Mouse (Mus musculus) heart, embryonic 15.5 days (tissue): ENCODE results near the gene Dffa. TPM values are rescaled to one million over a fixed set of nuclear protein-coding genes. Genes with fewer than 3 reads are reported as not detected.
A peak's percentile ranks its signal among the peaks of the same experiment; 100 is the strongest.

Experiments used
- ATAC-seq: fragments of 200-750 bp; cut with Nextera tagmentation; replicated peaks from 2 replicates; pipeline ENCODE4 v1.8.0; 2017; ENCODE audit warnings: low read depth, moderate TSS enrichment; ENCODE audit not compliant: insufficient number of reproducible peaks, insufficient read depth, low FRiP score
- H3K27ac ChIP-seq: fragments of 300-500 bp; sonication (generic); 2 replicates; pipeline ENCODE4 v1.5.1; 2015; ENCODE audit warnings: mild to moderate bottlenecking, inconsistent platforms
- H3K27me3 ChIP-seq: fragments of 300-500 bp; sonication (generic); 2 replicates; pipeline ENCODE4 v1.6.1; 2015; ENCODE audit warnings: inconsistent platforms
- H3K36me3 ChIP-seq: fragments of 300-500 bp; sonication (generic); 2 replicates; pipeline ENCODE4 v1.6.1; 2015; ENCODE audit warnings: mild to moderate bottlenecking, inconsistent platforms
- H3K4me1 ChIP-seq: fragments of 300-500 bp; sonication (generic); replicated peaks from 2 replicates; pipeline ENCODE4 v1.6.1; 2015; ENCODE audit warnings: inconsistent platforms
- H3K4me2 ChIP-seq: fragments of 300-500 bp; sonication (generic); 2 replicates; pipeline ENCODE4 v1.6.1; 2015; ENCODE audit warnings: inconsistent platforms, mild to moderate bottlenecking, moderate library complexity
- H3K4me3 ChIP-seq: fragments of 300-500 bp; sonication (generic); 2 replicates; pipeline ENCODE4 v1.5.1; 2015; ENCODE audit warnings: mild to moderate bottlenecking, inconsistent platforms
- H3K9ac ChIP-seq: fragments of 300-500 bp; sonication (generic); 2 replicates; pipeline ENCODE4 v1.6.1; 2015; ENCODE audit warnings: mild to moderate bottlenecking, inconsistent platforms
- H3K9me3 ChIP-seq: fragments of 300-500 bp; sonication (generic); replicated peaks from 2 replicates; pipeline ENCODE4 v1.6.1; 2016; ENCODE audit warnings: inconsistent platforms
- WGBS: fragments of 180-500 bp; shearing (Covaris S2); methylation state at CpG from one replicate; pipeline ENCODE4 v1.1.7; 2015; ENCODE audit warnings: mixed read lengths; 5-methylcytosine and 5-hydroxymethylcytosine counted together
- polyA plus RNA-seq: library from polyadenylated mRNA; unstranded; fragments of >200 nt; fragmentation: Nextera tagmentation; extraction: Ambion mirVana; gene quantifications from 2 replicates; pipeline ENCODE4 v1.2.1, GENCODE M21; 2015

The Dffa gene
- polyA plus RNA-seq, 1 experiment from 2014 or later, result 27.6 TPM

DNA sequence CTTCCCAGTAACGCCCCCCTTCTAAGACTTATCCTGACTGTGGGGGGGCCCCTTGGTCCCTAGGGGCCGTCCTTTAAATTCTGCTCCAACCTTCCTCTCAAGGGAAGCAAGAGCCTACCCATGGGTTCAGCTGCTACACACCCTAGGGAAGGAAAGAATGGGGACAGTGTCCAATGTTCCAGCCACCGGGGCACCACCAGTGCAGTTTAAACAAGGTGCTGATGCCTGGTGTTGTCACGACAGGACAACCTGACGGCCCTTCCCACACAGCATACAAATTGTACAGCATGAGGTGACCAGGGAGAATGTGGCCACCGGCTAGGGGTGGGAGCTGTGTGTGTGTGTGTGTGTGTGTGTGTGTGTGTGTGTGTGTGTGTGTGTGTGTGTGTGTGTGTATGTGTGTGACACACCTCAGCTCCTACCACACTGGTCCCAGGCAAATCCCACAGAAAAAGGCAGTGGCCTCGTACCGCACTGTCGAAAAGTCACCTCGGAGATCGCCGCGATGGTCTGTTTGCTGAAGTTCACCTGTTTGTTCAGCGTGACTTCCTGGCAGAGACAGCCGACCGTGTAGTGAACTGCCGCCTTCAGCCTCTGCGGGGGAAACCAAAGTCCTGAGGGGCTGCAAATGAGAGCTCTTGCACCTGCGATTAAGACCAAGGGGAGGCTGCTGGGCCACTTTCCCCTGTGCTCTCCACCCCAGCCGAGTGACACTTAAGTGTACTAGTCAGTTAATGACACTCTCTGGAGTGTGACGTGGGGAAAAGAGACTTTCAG is 28.0 kb downstream of the Dffa start:
- H3K9me3 ChIP-seq, result no peaks in the 10 kb centered on the region
- H3K4me3 ChIP-seq, result no peak overlapping the region
- H3K27ac ChIP-seq, result no peak overlapping the region
- 0 out of 2 replicates have a peak, but pooled peaks cover 9% of the 10 kb centered on the region for H3K36me3 ChIP-seq
- H3K9ac ChIP-seq, result no peak overlapping the region
- no peaks in the 10 kb centered on the region for H3K27me3 ChIP-seq
- H3K4me2 ChIP-seq, result no peak overlapping the region
- no peak for ATAC-seq
- WGBS, result 80% methylated on average over 21 of the region's 21 CpGs
- peaks cover 9% of the 10 kb centered on the region for H3K4me1 ChIP-seq

DNA sequence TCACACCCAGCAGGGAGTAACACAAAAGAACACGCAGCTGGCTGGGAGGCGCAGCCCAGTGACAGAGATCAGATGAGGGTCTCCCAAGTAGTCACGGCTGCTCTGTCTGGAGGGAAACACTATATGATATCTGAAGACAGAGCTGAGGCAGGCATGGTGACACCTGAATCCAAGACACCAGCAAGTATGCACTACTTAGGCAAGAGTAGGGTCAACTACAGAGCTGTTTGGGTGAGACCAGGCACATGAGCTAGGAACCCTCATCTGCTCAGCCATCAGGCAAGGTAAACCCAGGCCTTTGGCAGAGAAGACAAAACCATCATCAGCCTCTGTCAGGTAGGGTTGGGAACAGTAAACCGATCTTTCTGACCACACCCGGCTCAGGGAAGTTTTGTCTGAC is 29.4 kb downstream of the Dffa start:
- H3K4me3 ChIP-seq, result no peak overlapping the region
- no peak overlapping the region for H3K27ac ChIP-seq
- 84% methylated on average over 5 of the region's 5 CpGs for WGBS
- H3K27me3 ChIP-seq, result no peaks in the 10 kb centered on the region
- no peak for ATAC-seq
- H3K9ac ChIP-seq, result no peak overlapping the region
- no peak overlapping the region for H3K4me2 ChIP-seq
- H3K9me3 ChIP-seq, result no peaks in the 10 kb centered on the region
- H3K4me1 ChIP-seq, result peaks cover 10% of the 10 kb centered on the region
- 0 out of 2 replicates have a peak, but pooled peaks cover 9% of the 10 kb centered on the region for H3K36me3 ChIP-seq

DNA sequence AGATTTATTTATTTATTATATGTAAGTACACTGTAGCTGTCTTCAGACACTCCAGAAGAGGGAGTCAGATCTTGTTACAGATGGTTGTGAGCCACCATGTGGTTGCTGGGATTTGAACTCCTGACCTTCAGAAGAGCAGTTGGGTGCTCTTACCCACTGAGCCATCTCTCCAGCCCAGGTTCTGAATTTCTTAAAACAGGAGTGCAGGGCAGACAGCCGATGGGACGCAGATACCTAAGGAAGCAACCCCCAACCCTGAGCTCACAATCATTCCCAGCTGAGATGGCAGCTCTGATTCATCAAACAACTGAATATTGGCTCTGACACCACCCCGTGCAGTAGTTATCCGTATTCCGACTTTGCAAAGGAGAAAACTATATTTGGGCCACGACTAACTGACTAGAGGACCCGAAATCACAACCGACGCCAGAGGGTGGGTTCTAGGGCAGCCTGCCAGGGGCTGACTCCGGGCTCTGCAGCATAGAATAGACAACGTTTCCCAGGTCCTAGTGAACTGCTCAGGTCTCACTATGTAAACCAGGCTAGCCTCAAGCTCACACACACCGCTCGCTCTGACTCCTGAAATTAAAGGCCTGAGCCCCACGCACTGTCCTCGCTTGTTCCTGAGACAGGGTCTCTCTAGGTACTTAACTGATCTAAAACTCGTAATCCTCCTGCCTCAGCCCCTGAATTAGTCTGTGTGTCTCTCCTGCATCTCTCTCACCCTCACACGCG is 32.3 kb downstream of the Dffa start:
- no peaks in the 10 kb centered on the region for H3K9me3 ChIP-seq
- no peaks in the 10 kb centered on the region for H3K27me3 ChIP-seq
- 57% methylated on average over 18 of the region's 18 CpGs for WGBS
- no peak for ATAC-seq
- H3K4me3 ChIP-seq, result peak overlapping the region; percentile 63
- peak overlapping the region; percentile 86; the same call in 1 of the 2 replicates for H3K27ac ChIP-seq
- peak overlapping the region; percentile 79 for H3K9ac ChIP-seq
- H3K4me1 ChIP-seq, result peaks cover 10% of the 10 kb centered on the region
- peak overlapping the region; percentile 90 for H3K4me2 ChIP-seq
- 0 out of 2 replicates have a peak, but pooled peaks cover 3% of the 10 kb centered on the region for H3K36me3 ChIP-seq

DNA sequence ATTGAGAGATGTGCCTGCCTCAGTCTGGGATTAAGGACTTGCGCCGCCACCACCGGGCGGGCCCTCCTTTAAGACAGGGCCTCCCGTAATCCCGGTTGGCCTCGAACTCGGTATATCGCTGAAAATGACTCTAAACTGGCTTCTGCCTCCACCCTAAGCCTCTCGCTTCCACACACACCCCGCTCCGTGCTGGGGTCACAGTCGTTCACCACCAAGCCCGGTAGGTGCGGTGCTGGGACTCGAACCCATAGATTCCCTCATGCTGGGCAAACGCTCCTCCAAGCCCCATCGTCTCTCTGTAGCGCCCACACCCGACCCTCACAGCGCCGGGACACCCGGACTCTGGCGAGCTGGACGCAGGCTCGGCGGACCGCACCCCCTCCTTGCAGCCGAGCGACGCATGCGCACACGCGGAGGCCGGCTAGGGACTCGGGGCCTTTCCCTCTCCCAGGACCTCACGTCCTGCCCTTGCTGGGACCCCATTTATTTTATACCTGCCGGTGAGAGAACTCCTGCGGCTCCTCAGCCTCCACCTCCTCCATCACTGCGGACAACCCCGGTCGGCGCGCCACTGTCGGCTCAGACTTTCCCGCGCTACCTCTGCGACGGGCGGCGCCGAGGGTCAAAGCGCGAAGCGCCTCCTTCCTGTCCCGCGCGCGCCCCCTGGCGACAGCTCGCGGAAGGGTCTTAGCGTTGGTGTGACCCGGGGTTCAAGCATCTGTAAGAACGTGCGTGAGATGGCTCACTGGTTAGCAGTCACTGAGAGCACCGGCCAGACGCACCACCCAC is 33.2 kb downstream of the Dffa start, which contains the start of gene Cenps:
Gene Cenps (minus strand): TSS at position 648 of the 789 bp plus-strand sequence.
- Histone ChIP-seq H3K9me3 (no peaks in the 10 kb centered on the region), H3K9ac (peak within 1 kb of the TSS; percentile 79), H3K4me3 (peak within 1 kb of the TSS; percentile 63), H3K36me3 (no peaks in the 10 kb centered on the region), H3K4me1 (peaks cover 10% of the 10 kb centered on the region), H3K27ac (peak within 1 kb of the TSS; percentile 86), H3K4me2 (peak within 1 kb of the TSS; percentile 90), H3K27me3 (no peaks in the 10 kb centered on the region)
- WGBS, result under 1% methylated on average over 68 of the region's 68 CpGs
- peak; percentile 91 for ATAC-seq

- H3K4me3 ChIP-seq, result no peak overlapping the region
- H3K27ac ChIP-seq, result no peak overlapping the region
- H3K9ac ChIP-seq, result no peak overlapping the region
- no peak for ATAC-seq
- 81% methylated on average over 8 of the region's 8 CpGs for WGBS
- no peaks in the 10 kb centered on the region for H3K27me3 ChIP-seq
- H3K9me3 ChIP-seq, result no peaks in the 10 kb centered on the region
- peaks cover 10% of the 10 kb centered on the region for H3K4me1 ChIP-seq
- H3K4me2 ChIP-seq, result no peak overlapping the region
- no peaks in the 10 kb centered on the region for H3K36me3 ChIP-seq
These were observed 34.6 kb downstream of the Dffa start for GRCm38 (mm10) chr4:149138515-149138914.

DNA sequence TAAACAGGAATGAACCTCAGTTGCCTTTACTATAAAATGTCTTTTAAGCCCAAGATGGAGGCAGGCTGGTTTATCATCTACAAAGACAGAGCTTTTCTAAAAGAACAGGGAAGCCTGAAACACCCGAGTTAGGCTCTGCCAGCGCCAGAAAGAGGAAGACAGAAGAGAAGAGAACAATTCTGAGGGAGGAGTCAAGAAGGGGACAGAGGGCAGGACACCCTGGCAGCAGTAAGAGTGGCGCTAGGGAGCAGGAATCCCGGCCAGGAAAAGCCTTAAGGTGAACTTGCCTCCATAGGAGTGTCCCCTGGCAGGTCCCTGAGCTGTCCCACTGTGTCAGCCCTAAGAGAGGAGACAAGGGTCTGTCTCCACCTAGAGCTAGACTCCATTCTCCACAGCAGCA is 39.6 kb downstream of the Dffa start:
- ATAC-seq, result no peak
- no peak overlapping the region for H3K4me2 ChIP-seq
- no peaks in the 10 kb centered on the region for H3K36me3 ChIP-seq
- 23% methylated on average over 4 of the region's 4 CpGs for WGBS
- H3K4me1 ChIP-seq, result 0 out of 2 replicates have a peak, but pooled peaks cover 5% of the 10 kb centered on the region
- H3K27ac ChIP-seq, result no peak overlapping the region
- no peaks in the 10 kb centered on the region for H3K9me3 ChIP-seq
- H3K4me3 ChIP-seq, result no peak overlapping the region
- no peak overlapping the region for H3K9ac ChIP-seq
- no peaks in the 10 kb centered on the region for H3K27me3 ChIP-seq

DNA sequence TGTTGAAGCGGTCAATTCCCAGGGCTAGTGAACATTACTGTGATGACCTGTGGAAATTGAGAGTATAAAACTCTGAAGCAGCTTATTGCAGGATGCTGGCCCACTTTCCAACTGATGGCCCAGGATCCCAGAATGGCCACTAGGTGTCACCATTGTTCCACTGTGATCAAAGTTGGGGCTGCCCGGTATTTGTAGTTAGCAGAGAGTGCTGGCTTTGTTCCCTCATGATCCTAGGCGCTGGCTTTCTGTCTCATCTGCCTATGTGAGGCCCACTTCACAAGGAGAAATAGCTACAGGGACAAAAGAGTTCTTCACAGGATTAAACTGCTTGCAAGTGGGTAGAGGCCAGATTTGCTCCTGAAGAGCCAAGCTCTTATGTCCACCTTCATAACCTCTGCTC is 40.5 kb downstream of the Dffa start:
- Histone ChIP-seq H3K36me3 (0 out of 2 replicates have a peak, but pooled peaks cover 5% of the 10 kb centered on the region), H3K27ac (no peak overlapping the region), H3K4me3 (no peak overlapping the region), H3K9ac (no peak overlapping the region), H3K9me3 (no peaks in the 10 kb centered on the region), H3K4me2 (no peak overlapping the region), H3K27me3 (no peaks in the 10 kb centered on the region), H3K4me1 (0 out of 2 replicates have a peak, but pooled peaks cover 5% of the 10 kb centered on the region)
- 3% methylated on average over 3 of the region's 3 CpGs for WGBS
- ATAC-seq, result peak; percentile 63; the same call in 1 of the 2 replicates

- 0 out of 2 replicates have a peak, but pooled peaks cover 5% of the 10 kb centered on the region for H3K4me1 ChIP-seq
- H3K4me3 ChIP-seq, result no peak overlapping the region
- no peak overlapping the region for H3K9ac ChIP-seq
- H3K27me3 ChIP-seq, result no peaks in the 10 kb centered on the region
- ATAC-seq, result no peak
- no peaks in the 10 kb centered on the region for H3K9me3 ChIP-seq
- H3K36me3 ChIP-seq, result peaks cover 12% of the 10 kb centered on the region
- no peak overlapping the region for H3K4me2 ChIP-seq
- H3K27ac ChIP-seq, result no peak overlapping the region
- 82% methylated on average over 4 of the region's 4 CpGs for WGBS
These were observed 41.2 kb downstream of the Dffa start for GRCm38 (mm10) chr4:149145151-149145550.

DNA sequence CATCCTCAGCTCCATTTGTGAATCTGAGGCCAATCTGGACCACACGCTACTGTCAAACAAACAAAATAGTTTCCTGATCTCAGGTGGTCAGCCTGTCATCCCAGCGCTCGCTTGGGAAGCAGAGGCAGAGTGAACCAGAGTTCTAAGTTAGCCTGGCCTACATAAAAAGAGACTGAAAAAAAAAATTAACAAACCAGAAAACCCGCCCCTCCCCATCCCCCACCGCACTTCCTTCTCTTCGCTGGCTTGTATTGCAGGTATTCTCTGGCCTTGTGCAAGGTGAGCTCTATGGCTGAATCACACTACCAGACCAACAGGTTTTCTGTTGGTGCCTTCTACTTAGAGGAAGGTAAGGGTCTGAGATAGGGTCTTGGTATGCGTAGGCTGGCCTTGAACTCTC is 43.6 kb downstream of the Dffa start:
- H3K9me3 ChIP-seq, result no peaks in the 10 kb centered on the region
- 0 out of 2 replicates have a peak, but pooled peaks cover 5% of the 10 kb centered on the region for H3K4me1 ChIP-seq
- no peak overlapping the region for H3K9ac ChIP-seq
- WGBS, result 77% methylated on average over 7 of the region's 7 CpGs
- no peak for ATAC-seq
- no peaks in the 10 kb centered on the region for H3K27me3 ChIP-seq
- H3K4me3 ChIP-seq, result no peak overlapping the region
- H3K27ac ChIP-seq, result no peak overlapping the region
- peaks cover 33% of the 10 kb centered on the region for H3K36me3 ChIP-seq
- no peak overlapping the region for H3K4me2 ChIP-seq

DNA sequence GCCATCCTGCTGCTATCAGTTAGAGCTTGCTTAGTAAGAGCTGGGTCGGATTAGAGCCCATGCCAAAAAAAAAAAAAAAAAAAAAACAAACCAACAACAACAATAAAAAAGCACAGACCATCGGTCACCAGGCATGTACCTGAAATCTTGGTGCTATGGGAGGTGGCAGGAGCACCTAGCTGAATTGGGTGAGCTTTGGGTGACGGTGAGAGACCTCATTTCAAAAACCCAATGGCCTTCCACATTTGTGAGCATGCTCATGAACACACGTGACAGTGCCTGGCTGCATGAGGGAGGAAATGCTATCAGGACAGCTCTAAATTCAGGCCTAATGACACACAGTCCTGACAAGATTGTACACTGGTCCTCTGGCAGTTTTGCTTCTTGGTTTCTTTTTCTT is 44.1 kb downstream of the Dffa start:
- WGBS, result 63% methylated on average over 4 of the region's 4 CpGs
- no peak overlapping the region for H3K27ac ChIP-seq
- ATAC-seq, result no peak
- H3K9ac ChIP-seq, result no peak overlapping the region
- 0 out of 2 replicates have a peak, but pooled peaks cover 5% of the 10 kb centered on the region for H3K4me1 ChIP-seq
- H3K36me3 ChIP-seq, result peaks cover 38% of the 10 kb centered on the region
- no peaks in the 10 kb centered on the region for H3K27me3 ChIP-seq
- H3K4me2 ChIP-seq, result no peak overlapping the region
- H3K9me3 ChIP-seq, result no peaks in the 10 kb centered on the region
- no peak overlapping the region for H3K4me3 ChIP-seq

DNA sequence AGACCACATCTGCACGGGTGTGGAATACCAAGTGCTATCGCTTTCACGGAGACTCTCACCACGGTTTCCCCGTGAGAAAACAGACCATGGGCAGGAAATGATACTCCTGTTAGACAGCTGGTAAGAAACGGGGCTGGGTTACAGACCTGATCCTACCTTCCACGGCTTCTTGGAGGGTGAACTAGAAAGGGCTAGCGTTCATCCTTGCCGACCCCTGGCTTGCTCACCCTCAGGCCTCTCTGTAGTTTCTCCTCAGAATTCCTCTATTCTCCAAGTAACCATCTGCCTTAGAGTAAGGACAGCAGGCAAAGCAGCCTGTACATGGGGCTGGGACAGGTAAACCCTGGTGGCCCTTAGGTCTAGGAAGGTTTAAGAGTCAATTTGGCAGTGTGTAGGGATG is 45.2 kb downstream of the Dffa start:
- Histone ChIP-seq H3K27me3 (no peaks in the 10 kb centered on the region), H3K9ac (no peak overlapping the region), H3K4me3 (no peak overlapping the region), H3K27ac (no peak overlapping the region), H3K4me2 (no peak overlapping the region), H3K4me1 (0 out of 2 replicates have a peak, but pooled peaks cover 5% of the 10 kb centered on the region), H3K36me3 (peaks cover 50% of the 10 kb centered on the region), H3K9me3 (no peaks in the 10 kb centered on the region)
- no peak for ATAC-seq
- WGBS, result 80% methylated on average over 9 of the region's 9 CpGs
